Mouse (Mus musculus) right cerebral cortex, postnatal 10 days (tissue): Measurements from ENCODE around the gene Thy1.
A peak's percentile ranks its signal among the peaks of the same experiment; 100 is the strongest.

Source experiments
- DNase-seq, 2 experiments: peaks; one replicate each; pipeline ENCODE4 v3.0.0; 2021; ENCODE audit warnings: low spot score in 2 of 2

Gene Thy1

GRCm38 (mm10) chr9:44081581-44081980 lies 38.4 kb downstream of the Thy1 start:
- DNase-seq: no peak

GRCm38 (mm10) chr9:44082266-44082665 lies 39.1 kb downstream of the Thy1 start:
- DNase-seq: no peak

GRCm38 (mm10) chr9:44083392-44084121 lies 40.4 kb downstream of the Thy1 start:
- peak; percentile 85 to 91 for DNase-seq

GRCm38 (mm10) chr9:44084236-44084635 lies 41.1 kb downstream of the Thy1 start:
- no peak for DNase-seq

GRCm38 (mm10) chr9:44084659-44085229 lies 41.6 kb downstream of the Thy1 start:
- peak; percentile 92 to 93 for DNase-seq

GRCm38 (mm10) chr9:44085276-44085675 lies 42.1 kb downstream of the Thy1 start:
- DNase-seq: no peak

GRCm38 (mm10) chr9:44085741-44086665 lies 42.8 kb downstream of the Thy1 start:
- peak; percentile 71 to 76 for DNase-seq

GRCm38 (mm10) chr9:44086960-44087359 lies 43.8 kb downstream of the Thy1 start:
- DNase-seq: no peak

GRCm38 (mm10) chr9:44087761-44088455 lies 44.7 kb downstream of the Thy1 start:
- peak; percentile 78 to 86 for DNase-seq

- DNase-seq: no peak
Measured at GRCm38 (mm10) chr9:44088877-44089608, 45.9 kb downstream of the Thy1 start.

GRCm38 (mm10) chr9:44093612-44094503 lies 50.7 kb downstream of the Thy1 start:
- peak; percentile 81 to 84 for DNase-seq

GRCm38 (mm10) chr9:44094737-44095136 lies 51.6 kb downstream of the Thy1 start:
- no peak for DNase-seq

GRCm38 (mm10) chr9:44095781-44096180 lies 52.6 kb downstream of the Thy1 start:
- no peak for DNase-seq

- DNase-seq: peak; percentile 72 to 85
Measured at GRCm38 (mm10) chr9:44096536-44096935, 53.4 kb downstream of the Thy1 start.
